Mouse (Mus musculus): ENCODE data around the gene Atpaf1. TPM values are rescaled to one million over a fixed set of nuclear protein-coding genes. Genes with fewer than 3 reads are reported as not detected.

Atpaf1 gene
- total RNA-seq, 2 experiments from 2014 or later: 64.5 to 68.2 TPM

GRCm38 (mm10) chr4:115839956-115840355 lies 55.3 kb downstream of the Atpaf1 start:
- intact Hi-C loops (cut with DNase I): no loop called here
- DNase-seq (ENCODE audit: low spot score in 2 of 2): no peak

GRCm38 (mm10) chr4:115840842-115841241 lies 56.2 kb downstream of the Atpaf1 start:
- intact Hi-C loops (cut with DNase I): no loop called here
- no peak for DNase-seq (ENCODE audit: low spot score in 2 of 2)

- intact Hi-C loops (cut with DNase I): no loop called here
- DNase-seq (ENCODE audit: low spot score in 2 of 2): no peak
Measured at GRCm38 (mm10) chr4:115846656-115847055, 62.0 kb downstream of the Atpaf1 start.

GRCm38 (mm10) chr4:115847377-115847776 lies 62.8 kb downstream of the Atpaf1 start:
- no peak for DNase-seq (ENCODE audit: low spot score in 2 of 2)
- intact Hi-C loops (cut with DNase I): no loop called here

- DNase-seq (ENCODE audit: low spot score in 2 of 2): no peak
- intact Hi-C loops (cut with DNase I): no loop called here
Measured at GRCm38 (mm10) chr4:115848083-115848482, 63.5 kb downstream of the Atpaf1 start.

GRCm38 (mm10) chr4:115848990-115849677 lies 64.5 kb downstream of the Atpaf1 start:
- intact Hi-C loops (cut with DNase I): no loop called here
- no peak for DNase-seq (ENCODE audit: low spot score in 2 of 2)

- intact Hi-C loops (cut with DNase I): no loop called here
- DNase-seq (ENCODE audit: low spot score in 2 of 2): no peak
Measured at GRCm38 (mm10) chr4:115850111-115850510, 65.5 kb downstream of the Atpaf1 start.

- no peak for DNase-seq (ENCODE audit: low spot score in 2 of 2)
- intact Hi-C loops (cut with DNase I): no loop called here
Measured at GRCm38 (mm10) chr4:115850631-115851030, 66.0 kb downstream of the Atpaf1 start.

GRCm38 (mm10) chr4:115851569-115851968 lies 67.0 kb downstream of the Atpaf1 start:
- intact Hi-C loops (cut with DNase I): no loop called here
- no peak for DNase-seq (ENCODE audit: low spot score in 2 of 2)

- no peak for DNase-seq (ENCODE audit: low spot score in 2 of 2)
- intact Hi-C loops (cut with DNase I): no loop called here
Measured at GRCm38 (mm10) chr4:115855100-115855499, 70.5 kb downstream of the Atpaf1 start.

GRCm38 (mm10) chr4:115855609-115856008 lies 71.0 kb downstream of the Atpaf1 start:
- intact Hi-C loops (cut with DNase I): no loop called here
- DNase-seq (ENCODE audit: low spot score in 2 of 2): peak in 1 of 2 experiments; percentile 19

GRCm38 (mm10) chr4:115856282-115856681 lies 71.7 kb downstream of the Atpaf1 start:
- intact Hi-C loops (cut with DNase I): no loop called here
- no peak for DNase-seq (ENCODE audit: low spot score in 2 of 2)

GRCm38 (mm10) chr4:115857293-115857883 lies 72.8 kb downstream of the Atpaf1 start:
- no peak for DNase-seq (ENCODE audit: low spot score in 2 of 2)
- intact Hi-C loops (cut with DNase I): no loop called here

GRCm38 (mm10) chr4:115863352-115863751 lies 78.7 kb downstream of the Atpaf1 start:
- intact Hi-C loops (cut with DNase I): no loop called here
- no peak for DNase-seq (ENCODE audit: low spot score in 2 of 2)

- DNase-seq (ENCODE audit: low spot score in 2 of 2): no peak
- intact Hi-C loops (cut with DNase I): no loop called here
Measured at GRCm38 (mm10) chr4:115863880-115864279, 79.3 kb downstream of the Atpaf1 start.

Other genes starting within 250 kb of the Atpaf1 start
- gene Cyp4a31, start 221.2 kb upstream of the Atpaf1 start, total RNA-seq (2021): not detected
- not detected for gene Cyp4a32, start 183.8 kb upstream of the Atpaf1 start, total RNA-seq (2021)
- gene Cyp4b1, start 137.1 kb upstream of the Atpaf1 start, total RNA-seq (2021): 1 to 10 TPM; 1.7 to 1.8 TPM
- gene Efcab14, start 47.1 kb upstream of the Atpaf1 start, total RNA-seq (2021): 10 to 100 TPM; 52.1 to 55.5 TPM
- gene Tex38, start 3.8 kb upstream of the Atpaf1 start, total RNA-seq (2021): 1 to 10 TPM in 1 of 2 experiments, under 1 TPM in 1; 0.88 to 1.1 TPM
- 1 to 10 TPM; 3.6 to 4.6 TPM for gene Mob3c, start 43.3 kb downstream of the Atpaf1 start, total RNA-seq (2021)
- gene Mknk1, start 54.4 kb downstream of the Atpaf1 start, total RNA-seq (2021): 10 to 100 TPM; 32.6 to 40.7 TPM
- gene Kncn, start 99.6 kb downstream of the Atpaf1 start, total RNA-seq (2021): under 1 TPM in 1 of 2 experiments, not detected in 1; 0.54 TPM
- under 1 TPM in 1 of 2 experiments, not detected in 1; 0.41 TPM for gene 6430628N08Rik, start 105.9 kb downstream of the Atpaf1 start, total RNA-seq (2021)
- not detected for gene Dmbx1, start 155.1 kb downstream of the Atpaf1 start, total RNA-seq (2021)
- 10 to 100 TPM; 93.9 to 96.0 TPM for gene Faah, start 233.1 kb downstream of the Atpaf1 start, total RNA-seq (2021)